Mouse (Mus musculus) kidney, adult 11 months (tissue): ENCODE measurements around the gene Tmed6.
"Not testable (repeated sequence)": the region's sequence is repeated elsewhere in the genome, so short reads cannot be mapped to it uniquely, and the experiment has no call there.

Experiments
- DNase-seq: peaks from one replicate; pipeline ENCODE4 v3.0.0; 2022

Gene Tmed6

GRCm38 (mm10) chr8:107073706-107074105 lies 8.3 kb upstream of the Tmed6 start:
- no peak for DNase-seq

GRCm38 (mm10) chr8:107062613-107063012 lies 2.8 kb downstream of the Tmed6 start:
- no peak for DNase-seq

- DNase-seq: no peak
Measured at GRCm38 (mm10) chr8:107056973-107057369, 8.5 kb downstream of the Tmed6 start.

GRCm38 (mm10) chr8:107056076-107056972 lies 9.1 kb downstream of the Tmed6 start, which contains the start of the genes Cog8 and Nip7:
Gene Cog8 (minus strand): TSS chr8:107056689.
Gene Nip7 (plus strand): TSS chr8:107056877.
- DNase-seq: peak; percentile 97

GRCm38 (mm10) chr8:107052046-107052445 lies 13.4 kb downstream of the Tmed6 start:
- DNase-seq: no peak

- no peak for DNase-seq
Measured at GRCm38 (mm10) chr8:107049480-107049879, 16.0 kb downstream of the Tmed6 start.

GRCm38 (mm10) chr8:107048061-107048941 lies 17.1 kb downstream of the Tmed6 start, which contains the start of gene Pdf:
Gene Pdf (minus strand): TSS chr8:107048614.
- DNase-seq: peak; percentile 77

- DNase-seq: no peak
Measured at GRCm38 (mm10) chr8:107046976-107047375, 18.5 kb downstream of the Tmed6 start.

- DNase-seq: no peak
Measured at GRCm38 (mm10) chr8:107045478-107045877, 20.0 kb downstream of the Tmed6 start.

- no peak for DNase-seq
Measured at GRCm38 (mm10) chr8:107040632-107041031, 24.8 kb downstream of the Tmed6 start.

- DNase-seq: peak; percentile 45
Measured at GRCm38 (mm10) chr8:107036626-107037025, 28.8 kb downstream of the Tmed6 start.

GRCm38 (mm10) chr8:107035641-107036040 lies 29.8 kb downstream of the Tmed6 start:
- no peak for DNase-seq

- DNase-seq: not testable (repeated sequence)
Measured at GRCm38 (mm10) chr8:107033609-107034008, 31.8 kb downstream of the Tmed6 start.

- DNase-seq: no peak
Measured at GRCm38 (mm10) chr8:107031577-107032090, 33.8 kb downstream of the Tmed6 start.

- DNase-seq: peak; percentile 97
Measured at GRCm38 (mm10) chr8:107030650-107031576, 34.5 kb downstream of the Tmed6 start, which contains the start of gene Vps4a. Gene Vps4a (plus strand): TSS chr8:107031222.

GRCm38 (mm10) chr8:107030058-107030457 lies 35.4 kb downstream of the Tmed6 start:
- DNase-seq: no peak

GRCm38 (mm10) chr8:107029310-107029709 lies 36.1 kb downstream of the Tmed6 start:
- no peak for DNase-seq

- DNase-seq: no peak
Measured at GRCm38 (mm10) chr8:107023479-107023878, 42.0 kb downstream of the Tmed6 start.

GRCm38 (mm10) chr8:107014915-107015314 lies 50.5 kb downstream of the Tmed6 start:
- DNase-seq: no peak

GRCm38 (mm10) chr8:107012666-107013065 lies 52.8 kb downstream of the Tmed6 start:
- DNase-seq: no peak
